Mouse (Mus musculus) liver, embryonic 15.5 days (tissue): ENCODE data around the gene Ly6g6c. TPM values are rescaled to one million over a fixed set of nuclear protein-coding genes. Genes with fewer than 3 reads are reported as not detected.

Experiments used
- ATAC-seq: fragments of 200-750 bp; cut with Nextera tagmentation; 2 replicates; pipeline ENCODE4 v1.8.0; 2017; ENCODE audit warnings: moderate number of reproducible peaks, mild to moderate bottlenecking, moderate library complexity; ENCODE audit not compliant: insufficient read depth
- H3K27ac ChIP-seq: fragments of 300-500 bp; sonication (generic); replicated peaks from 2 replicates; pipeline ENCODE4 v1.5.1; 2015; ENCODE audit warnings: mild to moderate bottlenecking, inconsistent platforms
- H3K27me3 ChIP-seq: fragments of 300-500 bp; sonication (generic); 2 replicates; pipeline ENCODE4 v1.6.1; 2015; ENCODE audit warnings: mild to moderate bottlenecking, inconsistent platforms
- H3K36me3 ChIP-seq: fragments of 300-500 bp; sonication (generic); replicated peaks from 2 replicates; pipeline ENCODE4 v1.6.1; 2015; ENCODE audit warnings: moderate library complexity, mild to moderate bottlenecking, inconsistent platforms
- H3K4me1 ChIP-seq: fragments of 300-500 bp; sonication (generic); replicated peaks from 2 replicates; pipeline ENCODE4 v1.6.1; 2015; ENCODE audit warnings: inconsistent platforms
- H3K4me2 ChIP-seq: fragments of 300-500 bp; sonication (generic); 2 replicates; pipeline ENCODE4 v1.6.1; 2015; ENCODE audit warnings: moderate library complexity, mild to moderate bottlenecking, inconsistent platforms
- H3K4me3 ChIP-seq: fragments of 300-500 bp; sonication (generic); replicated peaks from 2 replicates; pipeline ENCODE4 v1.5.1; 2015; ENCODE audit warnings: mild to moderate bottlenecking, inconsistent platforms
- H3K9ac ChIP-seq: fragments of 300-500 bp; sonication (generic); 2 replicates; pipeline ENCODE4 v1.6.1; 2015; ENCODE audit warnings: moderate library complexity, mild to moderate bottlenecking, inconsistent platforms
- H3K9me3 ChIP-seq: fragments of 300-500 bp; sonication (generic); replicated peaks from 2 replicates; pipeline ENCODE4 v1.6.1; 2016; ENCODE audit warnings: inconsistent platforms
- WGBS: fragments of 180-500 bp; shearing (Covaris S2); methylation state at CpG from one replicate; pipeline ENCODE4 v1.1.7; 2015; ENCODE audit warnings: mixed read lengths; ENCODE audit not compliant: insufficient replicate concordance; 5-methylcytosine and 5-hydroxymethylcytosine counted together
- polyA plus RNA-seq: library from polyadenylated mRNA; unstranded; fragments of >200 nt; fragmentation: Nextera tagmentation; extraction: Ambion mirVana; gene quantifications from 2 replicates; pipeline ENCODE4 v1.2.1, GENCODE M21; 2015

The Ly6g6c gene
- polyA plus RNA-seq, 1 experiment from 2014 or later, result 0.21 TPM

GRCm38 (mm10) chr17:35074097-35074496, 8.9 kb downstream of the Ly6g6c start:
- H3K4me3 ChIP-seq, result no peak overlapping the region
- 24% methylated on average over 17 of the region's 17 CpGs for WGBS
- peaks cover 31% of the 10 kb centered on the region for H3K4me1 ChIP-seq
- H3K9me3 ChIP-seq, result no peaks in the 10 kb centered on the region
- no peak overlapping the region for H3K4me2 ChIP-seq
- ATAC-seq, result no peak
- H3K27me3 ChIP-seq, result peaks cover 44% of the 10 kb centered on the region
- no peak overlapping the region for H3K27ac ChIP-seq
- no peaks in the 10 kb centered on the region for H3K36me3 ChIP-seq
- no peak overlapping the region; the same call in 1 of the 2 replicates for H3K9ac ChIP-seq

DNA sequence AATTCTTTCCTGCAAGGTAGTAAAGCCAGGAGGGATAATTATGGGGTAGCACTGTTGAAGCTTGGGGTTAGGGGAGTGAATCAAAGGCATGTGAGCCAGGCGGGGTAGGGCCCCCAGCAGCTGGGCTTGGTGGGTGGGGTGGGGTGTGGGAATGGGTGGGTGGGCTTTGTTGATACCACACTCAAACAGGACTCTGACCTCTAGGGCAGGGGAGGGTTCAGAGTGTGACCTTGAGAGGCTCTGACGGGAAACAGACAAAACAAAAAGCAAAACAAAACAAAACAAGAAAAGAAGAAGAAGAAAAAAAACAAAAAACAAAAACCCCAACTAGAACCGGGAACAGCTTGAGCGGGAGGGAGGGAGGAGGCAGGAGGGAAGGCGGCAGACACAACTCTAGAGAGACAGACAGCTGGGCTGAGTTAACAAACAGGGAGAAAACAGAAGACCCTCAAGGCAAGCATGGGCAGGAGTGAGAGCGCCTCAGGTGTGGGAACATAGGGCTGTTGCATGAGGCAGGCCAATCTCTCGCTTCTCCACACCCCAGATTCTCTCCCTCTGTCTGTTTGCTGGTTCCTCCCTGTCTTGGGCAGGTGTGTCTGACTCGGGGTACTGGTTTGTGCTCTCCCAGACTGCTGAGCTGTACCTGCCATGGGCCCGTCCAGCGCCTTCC, 11.5 kb downstream of the Ly6g6c start, which contains the start of gene Ly6g6e:
Ly6g6e (plus strand) TSS at position 396 of the 670 bp plus-strand sequence.
- Histone ChIP-seq H3K4me3 (no peak within 1 kb of the TSS), H3K9me3 (no peaks in the 10 kb centered on the region), H3K27me3 (peaks cover 30% of the 10 kb centered on the region), H3K36me3 (no peaks in the 10 kb centered on the region), H3K9ac (no peak within 1 kb of the TSS), H3K27ac (no peak within 1 kb of the TSS), H3K4me2 (peak within 1 kb of the TSS; percentile 29), H3K4me1 (peaks cover 46% of the 10 kb centered on the region)
- 33% methylated on average over 10 of the region's 10 CpGs for WGBS
- no peak for ATAC-seq

DNA sequence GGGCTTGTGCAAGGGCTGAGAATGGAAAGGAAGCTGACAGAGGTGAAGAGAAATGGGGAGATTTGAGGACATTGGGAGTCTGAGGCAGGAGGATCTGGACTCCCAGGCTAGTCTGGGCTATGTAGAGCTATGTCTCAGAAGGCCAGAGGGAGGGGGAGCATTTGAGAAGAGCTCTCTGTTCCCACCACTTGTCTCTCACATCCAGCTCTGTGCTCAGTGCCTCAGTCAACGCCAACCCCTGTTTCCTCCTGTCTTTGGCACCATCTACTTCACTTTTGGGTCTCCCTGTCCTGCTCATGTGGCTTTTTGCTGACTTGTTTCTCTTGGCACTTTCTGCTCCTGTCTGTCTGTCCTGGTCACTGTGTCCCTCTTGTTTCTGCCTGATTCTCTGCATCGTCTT, 12.1 kb downstream of the Ly6g6c start:
- no peak for ATAC-seq
- Histone ChIP-seq H3K27me3 (peaks cover 30% of the 10 kb centered on the region), H3K27ac (no peak overlapping the region), H3K36me3 (no peaks in the 10 kb centered on the region), H3K4me3 (no peak overlapping the region), H3K4me2 (no peak overlapping the region), H3K9ac (no peak overlapping the region), H3K4me1 (peaks cover 46% of the 10 kb centered on the region), H3K9me3 (no peaks in the 10 kb centered on the region)
- WGBS, result 18% methylated on average over 2 of the region's 2 CpGs

DNA sequence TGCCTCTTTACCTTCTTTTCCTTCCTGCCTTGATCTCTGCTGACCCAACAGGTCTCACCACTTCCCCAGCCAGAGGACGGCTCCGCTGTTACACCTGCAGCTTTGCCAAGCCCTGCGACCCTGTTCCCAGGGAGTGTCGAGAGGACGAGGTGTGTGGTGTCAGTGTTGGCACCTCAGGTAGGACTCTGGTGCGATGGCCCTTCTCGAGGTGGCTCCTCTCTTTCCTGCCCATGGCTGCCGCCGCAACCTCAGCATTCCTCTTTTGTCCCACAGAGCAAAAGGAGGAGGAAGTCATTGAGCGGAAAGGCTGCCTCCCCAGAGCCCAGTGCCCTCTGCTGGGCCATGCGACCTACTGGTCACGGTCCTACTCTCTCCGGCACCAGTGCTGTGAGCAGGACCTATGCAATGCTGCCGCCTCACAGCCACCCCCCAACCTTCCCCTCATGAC, 12.6 kb downstream of the Ly6g6c start, which contains the start of gene Ly6g6d:
Ly6g6d (minus strand) TSS at position 280 of the 448 bp plus-strand sequence.
- peaks cover 29% of the 10 kb centered on the region for H3K27me3 ChIP-seq
- peaks cover 46% of the 10 kb centered on the region for H3K4me1 ChIP-seq
- no peak for ATAC-seq
- no peak within 1 kb of the TSS for H3K4me3 ChIP-seq
- H3K4me2 ChIP-seq, result peak within 1 kb of the TSS; percentile 29
- H3K9me3 ChIP-seq, result no peaks in the 10 kb centered on the region
- no peaks in the 10 kb centered on the region for H3K36me3 ChIP-seq
- H3K27ac ChIP-seq, result no peak within 1 kb of the TSS
- H3K9ac ChIP-seq, result no peak within 1 kb of the TSS
- 13% methylated on average over 14 of the region's 14 CpGs for WGBS

DNA sequence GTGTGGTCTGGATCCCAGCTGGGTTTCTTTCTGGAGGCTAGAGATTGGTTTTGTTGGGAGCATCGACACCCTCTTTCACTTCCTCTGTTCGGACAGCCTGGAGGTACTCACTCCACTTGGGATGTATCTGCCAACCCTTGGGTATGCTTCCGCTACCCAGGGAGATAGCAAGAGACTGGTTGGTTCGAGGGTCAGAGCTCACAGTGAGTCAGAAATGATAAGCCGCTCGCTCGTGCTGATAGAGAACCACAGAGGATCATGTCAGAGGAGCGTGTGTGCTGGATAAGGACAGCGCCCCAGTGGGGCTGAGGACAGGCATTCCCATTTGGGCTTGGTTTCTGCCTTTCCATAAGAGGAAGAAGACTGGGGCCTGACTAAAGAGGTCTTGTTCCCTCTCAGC, 14.6 kb downstream of the Ly6g6c start:
- 13% methylated on average over 9 of the region's 9 CpGs for WGBS
- Histone ChIP-seq H3K4me2 (peak overlapping the region; percentile 70), H3K4me3 (peak overlapping the region; percentile 39), H3K27ac (peak overlapping the region; percentile 85), H3K9me3 (no peaks in the 10 kb centered on the region), H3K27me3 (peaks cover 18% of the 10 kb centered on the region), H3K36me3 (no peaks in the 10 kb centered on the region), H3K9ac (peak overlapping the region; percentile 23), H3K4me1 (peaks cover 47% of the 10 kb centered on the region)
- ATAC-seq, result peak; percentile 96

DNA sequence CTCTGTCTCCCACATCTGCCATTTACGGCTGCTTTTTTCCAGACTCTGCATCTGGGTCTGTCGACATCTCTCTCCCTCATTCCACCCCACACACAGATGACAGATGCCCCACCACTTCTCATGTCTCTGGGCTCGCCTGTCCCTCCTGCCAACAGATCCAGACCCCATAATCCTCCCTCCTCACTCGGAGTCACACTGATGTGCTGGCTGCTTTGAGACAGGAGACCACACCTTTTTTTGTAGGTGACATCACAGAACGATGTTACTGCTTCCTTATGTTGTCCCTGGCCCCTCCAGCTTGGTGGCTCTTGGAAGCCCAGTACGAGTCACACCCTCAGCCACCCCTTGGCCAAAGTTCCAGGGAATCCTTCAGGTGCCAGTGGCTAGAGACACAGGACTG, 15.1 kb downstream of the Ly6g6c start:
- peak overlapping the region; percentile 23 for H3K9ac ChIP-seq
- H3K4me2 ChIP-seq, result peak overlapping the region; percentile 70
- H3K4me3 ChIP-seq, result peak overlapping the region; percentile 39
- H3K27ac ChIP-seq, result peak overlapping the region; percentile 85
- WGBS, result 26% methylated on average over 6 of the region's 6 CpGs
- H3K9me3 ChIP-seq, result no peaks in the 10 kb centered on the region
- peaks cover 51% of the 10 kb centered on the region for H3K4me1 ChIP-seq
- peak; percentile 66 for ATAC-seq
- peaks cover 18% of the 10 kb centered on the region for H3K27me3 ChIP-seq
- no peaks in the 10 kb centered on the region for H3K36me3 ChIP-seq

GRCm38 (mm10) chr17:35080710-35081109, 15.5 kb downstream of the Ly6g6c start:
- Histone ChIP-seq H3K9me3 (no peaks in the 10 kb centered on the region), H3K9ac (peak overlapping the region; percentile 23; the same call in 1 of the 2 replicates), H3K36me3 (no peaks in the 10 kb centered on the region), H3K27me3 (peaks cover 18% of the 10 kb centered on the region), H3K27ac (peak overlapping the region; percentile 85), H3K4me3 (no peak overlapping the region; the same call in 1 of the 2 replicates), H3K4me1 (peaks cover 56% of the 10 kb centered on the region), H3K4me2 (peak overlapping the region; percentile 70)
- no peak for ATAC-seq
- 83% methylated on average over 4 of the region's 4 CpGs for WGBS

DNA sequence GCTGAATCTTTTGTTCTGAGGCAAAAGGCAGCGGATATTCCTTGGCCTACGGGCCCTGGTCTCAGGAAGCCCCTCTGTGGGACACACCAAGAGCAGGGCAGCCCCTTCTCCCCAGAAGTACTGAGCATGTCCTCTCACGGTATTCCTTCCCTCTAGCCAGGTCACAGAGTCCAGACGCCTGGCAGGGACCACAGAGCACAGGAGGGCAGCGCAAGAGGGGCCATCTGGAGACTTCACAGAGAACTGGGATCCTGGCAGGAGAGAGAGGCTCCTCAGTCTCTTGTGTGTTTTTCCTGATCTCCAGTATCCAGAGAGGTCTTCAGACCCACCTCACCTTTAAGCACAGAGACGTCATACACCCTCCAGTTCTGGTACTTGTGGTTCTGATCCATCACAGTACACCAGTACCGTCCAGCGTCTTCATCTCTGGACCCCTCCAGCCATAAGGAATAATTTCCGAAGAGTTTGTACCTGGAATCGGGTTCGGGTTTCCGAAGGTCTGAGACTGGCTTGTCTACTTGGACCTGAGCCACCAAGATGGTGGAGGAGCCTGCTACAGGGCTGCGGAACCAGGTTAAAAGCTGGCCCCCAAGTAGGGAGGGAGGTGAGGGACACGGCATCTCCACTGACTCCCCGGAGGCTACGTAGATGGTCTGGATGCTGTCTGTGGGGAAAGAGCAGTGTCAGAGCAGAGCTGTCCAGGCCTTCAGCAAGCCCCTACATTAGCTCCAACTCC, 17.8 kb downstream of the Ly6g6c start:
- no peak overlapping the region for H3K27ac ChIP-seq
- H3K36me3 ChIP-seq, result no peaks in the 10 kb centered on the region
- no peak for ATAC-seq

DNA sequence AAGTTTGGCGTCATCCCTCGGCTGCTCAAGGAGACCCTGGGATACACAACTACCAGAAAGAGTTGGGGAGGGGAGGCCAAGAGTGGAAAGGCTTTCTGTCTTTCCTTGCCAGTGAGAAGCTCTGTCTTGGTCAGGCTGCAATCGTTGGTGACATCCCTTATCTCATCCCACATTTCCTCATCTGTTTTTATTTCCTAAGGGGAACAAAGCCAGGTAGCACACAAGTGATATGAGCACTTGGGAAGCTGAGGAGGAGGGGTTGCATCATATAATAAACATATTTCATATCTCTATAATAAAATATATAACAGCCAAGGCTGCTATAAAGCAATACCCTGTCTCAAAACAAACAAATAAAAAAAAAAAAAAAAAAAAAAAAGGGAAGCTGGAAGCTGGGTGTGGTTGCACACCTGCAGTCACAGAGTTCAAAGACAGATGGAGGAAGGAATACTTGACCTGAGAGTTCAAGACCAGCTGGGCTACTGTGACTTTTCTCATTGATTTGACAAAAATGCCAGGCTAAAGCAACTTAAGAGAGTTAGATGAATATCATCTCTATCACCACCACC, 18.8 kb downstream of the Ly6g6c start:
- no peaks in the 10 kb centered on the region for H3K9me3 ChIP-seq
- no peak for ATAC-seq
- H3K4me3 ChIP-seq, result no peak overlapping the region
- H3K27me3 ChIP-seq, result no peaks in the 10 kb centered on the region
- no peaks in the 10 kb centered on the region for H3K36me3 ChIP-seq
- no peak overlapping the region for H3K4me2 ChIP-seq
- WGBS, result 39% methylated on average over 3 of the region's 3 CpGs
- no peak overlapping the region for H3K9ac ChIP-seq
- peaks cover 40% of the 10 kb centered on the region for H3K4me1 ChIP-seq
- H3K27ac ChIP-seq, result no peak overlapping the region

More for the DNA sequence above, 17.8 kb downstream of the Ly6g6c start:
- no peak overlapping the region for H3K4me3 ChIP-seq
- WGBS, result 81% methylated on average over 16 of the region's 16 CpGs
- H3K4me1 ChIP-seq, result peaks cover 42% of the 10 kb centered on the region
- no peak overlapping the region for H3K4me2 ChIP-seq
- H3K27me3 ChIP-seq, result peaks cover 5% of the 10 kb centered on the region
- H3K9ac ChIP-seq, result no peak overlapping the region
- no peaks in the 10 kb centered on the region for H3K9me3 ChIP-seq

- Histone ChIP-seq H3K36me3 (no peaks in the 10 kb centered on the region), H3K27ac (no peak within 1 kb of the TSS), H3K4me3 (no peak within 1 kb of the TSS), H3K9ac (no peak within 1 kb of the TSS), H3K27me3 (no peaks in the 10 kb centered on the region), H3K9me3 (no peaks in the 10 kb centered on the region), H3K4me2 (no peak within 1 kb of the TSS), H3K4me1 (peaks cover 34% of the 10 kb centered on the region)
- ATAC-seq, result no peak
- 40% methylated on average over 7 of the region's 7 CpGs for WGBS
Observed at GRCm38 (mm10) chr17:35085208-35085865, 20.1 kb downstream of the Ly6g6c start, which contains the start of gene Ly6g6f. Ly6g6f (minus strand) TSS chr17:35085610.
